Mouse (Mus musculus) erythroblast, embryonic 14.5 days (primary cell): Measurements from ENCODE around the gene Zcwpw1.

Experiments
- GATA1 ChIP-seq: IDR thresholded peaks from 2 replicates; pipeline ENCODE4 v1.6.1; 2012; ENCODE audit warnings: low read length, inconsistent platforms, mixed read lengths
- TAL1 ChIP-seq: IDR thresholded peaks from 3 replicates; pipeline ENCODE4 v1.6.1; 2012; ENCODE audit warnings: low read length, inconsistent platforms, mixed read lengths

GRCm38 (mm10) chr5:137756106-137756505 is 31.5 kb upstream of the Zcwpw1 start:
- TF ChIP-seq GATA1 (no peak), TAL1 (no peak)
